Mouse (Mus musculus): ENCODE measurements at regions not wholly inside any gene's neighbourhood (a gene's known extent, or its start where the extent isn't known, plus 50 kb on each side); places are given as distances from the start of the nearest gene placed in this dataset.

DNA sequence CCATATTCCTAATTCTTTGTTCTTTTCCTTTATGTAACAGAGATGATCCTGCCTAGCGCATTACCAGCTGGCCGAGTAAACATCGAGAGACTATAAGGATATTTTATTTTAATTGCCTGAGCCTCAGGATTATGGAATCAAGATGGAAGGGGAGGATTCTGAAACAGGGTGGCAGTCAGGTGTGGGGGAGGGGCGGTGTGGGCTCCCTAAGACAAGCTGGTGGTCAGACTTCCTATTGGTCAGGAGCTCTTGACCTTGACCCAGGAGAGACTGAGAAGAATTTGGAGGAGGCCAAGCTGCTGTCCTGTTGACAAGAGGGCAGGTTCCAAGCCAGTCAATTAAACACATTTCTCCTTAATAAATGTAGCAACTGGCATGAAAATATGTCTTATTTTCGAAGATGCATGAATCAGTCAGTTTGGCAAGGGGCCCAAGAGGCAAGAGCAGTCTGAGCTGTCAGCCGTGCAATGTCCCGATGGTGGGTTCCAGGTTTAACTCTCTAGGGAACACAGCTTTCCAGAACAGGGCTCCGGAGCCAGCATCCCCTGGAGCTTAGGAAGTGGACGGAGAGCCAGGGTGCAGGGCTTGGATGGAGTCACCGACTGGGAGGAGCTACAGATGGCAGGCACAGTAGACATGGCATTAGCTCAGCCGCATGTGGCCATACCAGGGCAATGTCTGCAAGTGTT, 55.3 kb upstream of the Adamts2 start:
- no peak for TF ChIP-seq CTCF (IDR thresholded peaks at IDR 0.05)
- TF ChIP-seq EP300 (IDR thresholded peaks at IDR 0.05), result no peak

Data from lung, postnatal 0 days (tissue).